8 mouse cellular contexts compared by ENCODE assay signal in genomic region chr17:34648141-34648890, GRCm38 (mm10). TPM values are rescaled to one million over a fixed set of nuclear protein-coding genes. Genes with fewer than 3 reads are reported as not detected.
DNase-seq lines count a peak whose midpoint lies in the region; ATAC-seq and TF ChIP-seq lines count a peak whose summit lies in the region.

No protein-coding gene starts in this region.

- peaks cover 9% of the 10 kb centered on the region for H3K79me2 ChIP-seq in myocyte (ENCODE audit: control insufficient read depth, insufficient read depth)

- TF ChIP-seq POLR2A in myocyte (IDR thresholded peaks at IDR 0.05; ENCODE audit: insufficient read length, low read depth), result no peak

- TF ChIP-seq CTCF in left cerebral cortex, adult 2 months (IDR thresholded peaks at IDR 0.05), result no peak

- peaks cover 33% of the 10 kb centered on the region for H3K4me1 ChIP-seq in embryonic facial prominence, embryonic 15.5 days
- H3K4me1 ChIP-seq in intestine, embryonic 15.5 days (replicated peaks), result peaks cover 23% of the 10 kb centered on the region

- intact Hi-C loops in left cerebral cortex, adult 2 months (cut with DNase I), result no loop called here

- no peak overlapping the region for H3ac ChIP-seq in myocyte (ENCODE audit: control insufficient read depth, insufficient read length)

- 74% methylated on average over 16 of the region's 16 CpGs for WGBS in embryonic facial prominence, embryonic 15.5 days
- 83% methylated on average over 16 of the region's 16 CpGs for WGBS in intestine, embryonic 15.5 days

- no peak overlapping the region for H3K27ac ChIP-seq in left cerebral cortex, adult 2 months
- no peak overlapping the region for H3K27ac ChIP-seq in embryonic facial prominence, embryonic 15.5 days (replicated peaks)
- H3K27ac ChIP-seq in intestine, embryonic 15.5 days, result no peak overlapping the region

- DNase-seq in left cerebral cortex, adult 2 months (ENCODE audit: extremely low spot score in 1 of 2, low spot score in 2 of 2), result no peak
- DNase-seq in left cerebral cortex, adult 9 months (ENCODE audit: low spot score in 2 of 2), result no peak
- DNase-seq in thymus, postnatal 25 days, result no peak
- DNase-seq in layer of hippocampus, postnatal 25 days (ENCODE audit: extremely low spot score in 1 of 2, low spot score in 1 of 2), result no peak
- DNase-seq in left cerebral cortex, adult 11 months (ENCODE audit: low spot score), result no peak

- H3K9me3 ChIP-seq in embryonic facial prominence, embryonic 15.5 days (replicated peaks), result no peaks in the 10 kb centered on the region
- no peaks in the 10 kb centered on the region for H3K9me3 ChIP-seq in intestine, embryonic 15.5 days

- H3K4me3 ChIP-seq in left cerebral cortex, adult 2 months, result peak overlapping the region; percentile 73
- H3K4me3 ChIP-seq in embryonic facial prominence, embryonic 15.5 days (replicated peaks), result peak overlapping the region; percentile 99
- H3K4me3 ChIP-seq in intestine, embryonic 15.5 days (replicated peaks), result peak overlapping the region; percentile 97; the same call in 1 of the 2 replicates
- peak overlapping the region; percentile 44 for H3K4me3 ChIP-seq in myocyte

- peak overlapping the region; percentile 84 for H3K4me2 ChIP-seq in embryonic facial prominence, embryonic 15.5 days (replicated peaks)
- peak overlapping the region; percentile 89 for H3K4me2 ChIP-seq in intestine, embryonic 15.5 days (replicated peaks)
- peak overlapping the region; percentile 77 for H3K4me2 ChIP-seq in myocyte (ENCODE audit: low read depth)

- ATAC-seq in embryonic facial prominence, embryonic 15.5 days (ENCODE audit: insufficient number of reproducible peaks, low FRiP score, low TSS enrichment, low read depth), result no peak
- ATAC-seq in intestine, embryonic 15.5 days, result no peak

- H3K27me3 ChIP-seq in embryonic facial prominence, embryonic 15.5 days, result no peaks in the 10 kb centered on the region
- H3K27me3 ChIP-seq in intestine, embryonic 15.5 days (replicated peaks), result no peaks in the 10 kb centered on the region
- H3K27me3 ChIP-seq in myocyte (ENCODE audit: control insufficient read depth, insufficient read depth, insufficient read length), result no peaks in the 10 kb centered on the region

- no peak overlapping the region for H3K9ac ChIP-seq in embryonic facial prominence, embryonic 15.5 days
- no peak overlapping the region; the same call in 1 of the 2 replicates for H3K9ac ChIP-seq in intestine, embryonic 15.5 days

- H3K36me3 ChIP-seq in embryonic facial prominence, embryonic 15.5 days, result peaks cover 48% of the 10 kb centered on the region
- peaks cover 11% of the 10 kb centered on the region for H3K36me3 ChIP-seq in intestine, embryonic 15.5 days
- peaks cover 3% of the 10 kb centered on the region for H3K36me3 ChIP-seq in myocyte (ENCODE audit: control insufficient read depth, insufficient read depth)

TF ChIP-seq in myocyte, 11 proteins besides CTCF, POLR2A, EP300 and RAD21:
- no peak for TF ChIP-seq SRF (IDR thresholded peaks at IDR 0.05; ENCODE audit: control insufficient read depth, insufficient read length, low read depth)
- TF ChIP-seq MYOD1 (IDR thresholded peaks at IDR 0.05; ENCODE audit: control insufficient read depth in 1 of 3, insufficient read length in 2 of 3, low read depth in 2 of 3), result no peak
- no peak for TF ChIP-seq MAX (IDR thresholded peaks at IDR 0.05; ENCODE audit: low read depth)
- no peak for TF ChIP-seq CEBPB (IDR thresholded peaks at IDR 0.05; ENCODE audit: insufficient read depth, poor library complexity, severe bottlenecking)
- TF ChIP-seq TCF12 (IDR thresholded peaks at IDR 0.05; ENCODE audit: insufficient read depth, poor library complexity, severe bottlenecking), result no peak
- TF ChIP-seq USF1 (IDR thresholded peaks at IDR 0.05; ENCODE audit: low read depth), result no peak
- TF ChIP-seq POLR2AphosphoS2 (IDR thresholded peaks at IDR 0.05; ENCODE audit: insufficient read length, low read depth), result no peak
- TF ChIP-seq REST (IDR thresholded peaks at IDR 0.05; ENCODE audit: insufficient read depth, insufficient read length), result no peak
TF ChIP-seq in myocyte: peak in this region for 0.

RNA-seq across cellular contexts. Expression of gene Atf6b, which starts 1.4 kb away (rescaled TPM):
- total RNA-seq in left cerebral cortex, adult 2 months (2021), result 10 to 100 TPM; 64.3 to 66.4 TPM
- 88.8 and 94.7 TPM in 2 replicates for polyA plus RNA-seq in embryonic facial prominence, embryonic 15.5 days (2015; fragmentation: Nextera tagmentation; extraction: Ambion mirVana)
- polyA plus RNA-seq in intestine, embryonic 15.5 days (2015; fragmentation: Nextera tagmentation; extraction: Ambion mirVana), result 67.5 and 68.2 TPM in 2 replicates
- polyA plus RNA-seq in myocyte (2012; fragmentation: generic; extraction: Trizol), result 42.5 TPM
- total RNA-seq in layer of hippocampus, postnatal 25 days (2021), result 100 to 1,000 TPM in 1 of 2 experiments, 10 to 100 TPM in 1; 97.1 to 102 TPM

RNA-seq across cellular contexts. Expression of gene Fkbpl, which starts 3.8 kb away (rescaled TPM):
- 10 to 100 TPM; 10.9 to 16.9 TPM for total RNA-seq in left cerebral cortex, adult 2 months (2021)
- 16.2 and 16.8 TPM in 2 replicates for polyA plus RNA-seq in embryonic facial prominence, embryonic 15.5 days (2015; fragmentation: Nextera tagmentation; extraction: Ambion mirVana)
- 12.1 and 13.7 TPM in 2 replicates for polyA plus RNA-seq in intestine, embryonic 15.5 days (2015; fragmentation: Nextera tagmentation; extraction: Ambion mirVana)
- 13.5 TPM for polyA plus RNA-seq in myocyte (2012; fragmentation: generic; extraction: Trizol)
- total RNA-seq in layer of hippocampus, postnatal 25 days (2021), result 10 to 100 TPM; 14.1 to 14.9 TPM

RNA-seq across cellular contexts. Expression of gene Prrt1, which starts 19.0 kb away (rescaled TPM):
- total RNA-seq in left cerebral cortex, adult 2 months (2021), result 100 to 1,000 TPM; 172 to 205 TPM
- polyA plus RNA-seq in embryonic facial prominence, embryonic 15.5 days (2015; fragmentation: Nextera tagmentation; extraction: Ambion mirVana), result 1.3 and 1.5 TPM in 2 replicates
- 0.40 and 0.49 TPM in 2 replicates for polyA plus RNA-seq in intestine, embryonic 15.5 days (2015; fragmentation: Nextera tagmentation; extraction: Ambion mirVana)
- polyA plus RNA-seq in myocyte (2012; fragmentation: generic; extraction: Trizol), result not detected
- 100 to 1,000 TPM; 259 to 330 TPM for total RNA-seq in layer of hippocampus, postnatal 25 days (2021)

RNA-seq across cellular contexts. Expression of gene Ppt2, which starts 20.0 kb away (rescaled TPM):
- 10 to 100 TPM; 47.3 to 48.6 TPM for total RNA-seq in left cerebral cortex, adult 2 months (2021)
- polyA plus RNA-seq in embryonic facial prominence, embryonic 15.5 days (2015; fragmentation: Nextera tagmentation; extraction: Ambion mirVana), result 27.5 and 28.3 TPM in 2 replicates
- polyA plus RNA-seq in intestine, embryonic 15.5 days (2015; fragmentation: Nextera tagmentation; extraction: Ambion mirVana), result 27.8 and 29.6 TPM in 2 replicates
- 21.9 TPM for polyA plus RNA-seq in myocyte (2012; fragmentation: generic; extraction: Trizol)
- 10 to 100 TPM; 42.4 to 48.4 TPM for total RNA-seq in layer of hippocampus, postnatal 25 days (2021)

RNA-seq across cellular contexts. Expression of gene Tnxb, which starts 22.0 kb away (rescaled TPM):
- 1 to 10 TPM; 1.5 to 2.4 TPM for total RNA-seq in left cerebral cortex, adult 2 months (2021)
- 0.48 and 0.87 TPM in 2 replicates for polyA plus RNA-seq in embryonic facial prominence, embryonic 15.5 days (2015; fragmentation: Nextera tagmentation; extraction: Ambion mirVana)
- polyA plus RNA-seq in intestine, embryonic 15.5 days (2015; fragmentation: Nextera tagmentation; extraction: Ambion mirVana), result 1.1 and 1.3 TPM in 2 replicates
- under 0.01 TPM for polyA plus RNA-seq in myocyte (2012; fragmentation: generic; extraction: Trizol)
- 1 to 10 TPM; 7.1 to 9.0 TPM for total RNA-seq in layer of hippocampus, postnatal 25 days (2021)

Comparison
In these comparisons a context has a peak if more than half of its experiments do, and no peak if none do; other contexts are left out.
1. H3K4me3 ChIP-seq: peak in every context shown above with its lines; median percentile 99 in embryonic facial prominence, embryonic 15.5 days; 97 in intestine, embryonic 15.5 days; 73 in left cerebral cortex, adult 2 months; 44 in myocyte.